Mouse (Mus musculus) frontal cortex, adult (tissue): ENCODE results near the gene Gm3336.

Source experiments
- ATAC-seq: cut with Nextera tagmentation; 2 replicates; pipeline ENCODE4 v1.9.2; 2017; ENCODE audit warnings: mild to moderate bottlenecking, moderate library complexity, mixed read lengths; ENCODE audit not compliant: low TSS enrichment

Gene Gm3336

GRCm38 (mm10) chr8:70747211-70747890 lies 29.0 kb downstream of the Gm3336 start:
- ATAC-seq = no peak

- no peak for ATAC-seq
Measured at GRCm38 (mm10) chr8:70748246-70749096, 30.1 kb downstream of the Gm3336 start.

GRCm38 (mm10) chr8:70749097-70749674 lies 30.8 kb downstream of the Gm3336 start:
- ATAC-seq = no peak

GRCm38 (mm10) chr8:70750128-70750680 lies 31.9 kb downstream of the Gm3336 start:
- ATAC-seq = peak; percentile 11; the same call in 1 of the 2 replicates

GRCm38 (mm10) chr8:70752000-70752764 lies 33.8 kb downstream of the Gm3336 start:
- ATAC-seq = no peak

GRCm38 (mm10) chr8:70753151-70753550 lies 34.8 kb downstream of the Gm3336 start:
- peak; percentile 32 for ATAC-seq

GRCm38 (mm10) chr8:70754043-70754870 lies 35.9 kb downstream of the Gm3336 start, which contains the start of gene Rab3a:
Rab3a (plus strand) TSS chr8:70754679.
- peak; percentile 80 for ATAC-seq

- ATAC-seq = peak; percentile 26
Measured at GRCm38 (mm10) chr8:70754871-70755660, 36.7 kb downstream of the Gm3336 start.

GRCm38 (mm10) chr8:70755661-70756475 lies 37.5 kb downstream of the Gm3336 start:
- no peak for ATAC-seq

GRCm38 (mm10) chr8:70756476-70757040 lies 38.2 kb downstream of the Gm3336 start:
- no peak for ATAC-seq

GRCm38 (mm10) chr8:70757523-70758307 lies 39.4 kb downstream of the Gm3336 start:
- ATAC-seq = no peak

GRCm38 (mm10) chr8:70758308-70758615 lies 39.9 kb downstream of the Gm3336 start:
- ATAC-seq = no peak

- no peak for ATAC-seq
Measured at GRCm38 (mm10) chr8:70758616-70759561, 40.5 kb downstream of the Gm3336 start.

- ATAC-seq = peak; percentile 2; the same call in 1 of the 2 replicates
Measured at GRCm38 (mm10) chr8:70760350-70760749, 42.0 kb downstream of the Gm3336 start.

GRCm38 (mm10) chr8:70760775-70761406 lies 42.5 kb downstream of the Gm3336 start, which contains the start of gene Mpv17l2:
Mpv17l2 (minus strand) TSS chr8:70760946.
- peak; percentile 82 for ATAC-seq

- ATAC-seq = no peak
Measured at GRCm38 (mm10) chr8:70762118-70762517, 43.8 kb downstream of the Gm3336 start.
